Mouse (Mus musculus): ENCODE measurements around the gene Gm8237.
"Not testable (repeated sequence)": the region's sequence is repeated elsewhere in the genome, so short reads cannot be mapped to it uniquely, and the experiment has no call there.

The Gm8237 gene

GRCm38 (mm10) chr14:5880241-5880640, at the start of gene Gm8237:
Gene Gm8237, minus strand, starts transcription at chr14:5880382.
- not testable (repeated sequence) for DNase-seq

- not testable (repeated sequence) for DNase-seq
Observed at GRCm38 (mm10) chr14:5923276-5923675, 43.1 kb upstream of the Gm8237 start.

DNA sequence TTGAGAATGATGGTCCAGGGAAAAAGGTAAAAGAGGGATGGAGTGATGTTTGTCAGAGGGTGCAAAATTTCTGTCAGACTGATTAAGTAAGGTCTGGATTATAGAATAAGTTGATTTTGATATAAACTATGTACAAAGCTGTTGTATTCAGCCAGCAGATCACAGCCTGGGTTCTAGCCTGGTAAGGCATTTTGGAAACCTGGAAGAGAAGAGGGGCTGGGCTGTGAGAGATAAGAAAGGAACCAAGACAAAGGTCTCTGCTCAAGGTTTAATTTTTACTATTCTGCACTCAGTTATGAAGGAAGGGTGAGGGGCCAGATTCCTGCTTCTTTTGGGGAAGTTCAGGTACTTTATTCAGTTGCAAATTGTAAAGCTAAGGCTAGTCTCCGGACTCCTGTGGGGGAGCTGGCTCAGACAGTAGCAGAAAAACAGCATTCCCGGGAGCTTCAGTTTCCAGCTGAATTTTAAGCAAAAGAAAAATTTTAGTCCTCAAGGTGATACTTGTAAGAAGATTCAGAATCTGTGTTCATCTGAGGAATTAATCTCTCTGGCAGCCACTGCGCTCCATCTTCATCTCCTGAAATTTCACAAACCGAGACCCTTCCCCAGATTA, 38.3 kb upstream of the Gm8237 start:
- not testable (repeated sequence) for DNase-seq

DNA sequence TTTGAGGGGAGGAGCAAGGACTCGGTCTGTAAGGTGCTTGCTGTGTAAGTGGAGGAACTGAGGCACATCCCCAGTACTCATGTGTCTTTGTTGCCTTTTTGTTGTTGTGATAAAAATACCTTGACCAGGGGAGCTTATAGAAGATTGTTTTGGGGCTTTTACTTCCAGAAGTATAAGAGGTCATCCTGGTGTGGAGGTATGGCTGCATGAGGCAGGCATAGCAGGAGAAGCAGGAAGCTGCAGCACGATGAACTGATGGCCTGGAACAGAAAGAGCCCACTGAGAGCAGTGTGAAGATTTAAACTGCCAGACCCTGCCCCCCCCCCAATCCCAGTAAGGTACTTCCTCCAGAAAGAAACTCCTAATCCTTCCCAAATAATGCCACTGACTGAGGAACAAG, 33.5 kb upstream of the Gm8237 start:
- DNase-seq: not testable (repeated sequence)

GRCm38 (mm10) chr14:5879791-5880190, 391 bp downstream of the Gm8237 start:
- not testable (repeated sequence) for DNase-seq

GRCm38 (mm10) chr14:5879136-5879535, 1.0 kb downstream of the Gm8237 start:
- DNase-seq: not testable (repeated sequence)

DNA sequence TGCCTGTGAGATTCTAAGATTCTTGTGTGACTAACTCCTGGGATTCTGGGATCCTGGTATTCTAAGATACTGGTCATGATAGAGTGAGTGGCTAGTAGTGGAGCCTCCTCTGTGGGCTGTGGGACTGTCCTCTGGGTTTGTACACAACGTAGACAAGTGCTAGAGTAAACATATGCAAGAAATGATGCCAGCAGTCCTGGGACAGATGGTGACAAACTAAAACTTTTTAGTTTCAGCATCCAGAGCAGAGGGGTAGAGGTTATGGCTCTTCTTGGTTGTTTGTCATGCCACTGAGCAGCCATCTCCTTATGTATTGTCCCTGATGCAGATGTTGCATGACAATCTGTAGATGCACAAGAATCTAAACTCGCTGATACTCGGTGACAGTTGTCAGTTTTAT, 24.3 kb downstream of the Gm8237 start:
- DNase-seq: not testable (repeated sequence)

- not testable (repeated sequence) for DNase-seq
Observed at GRCm38 (mm10) chr14:5830229-5830628, 50.0 kb downstream of the Gm8237 start, which contains the start of gene Gm3424. Gene Gm3424, minus strand, starts transcription at chr14:5830329.

GRCm38 (mm10) chr14:5812699-5813356, 67.4 kb downstream of the Gm8237 start:
- not testable (repeated sequence) for DNase-seq

Measured in spleen, adult 18-20 months (tissue).